Mouse (Mus musculus): ENCODE results near the gene Spen.

DNA sequence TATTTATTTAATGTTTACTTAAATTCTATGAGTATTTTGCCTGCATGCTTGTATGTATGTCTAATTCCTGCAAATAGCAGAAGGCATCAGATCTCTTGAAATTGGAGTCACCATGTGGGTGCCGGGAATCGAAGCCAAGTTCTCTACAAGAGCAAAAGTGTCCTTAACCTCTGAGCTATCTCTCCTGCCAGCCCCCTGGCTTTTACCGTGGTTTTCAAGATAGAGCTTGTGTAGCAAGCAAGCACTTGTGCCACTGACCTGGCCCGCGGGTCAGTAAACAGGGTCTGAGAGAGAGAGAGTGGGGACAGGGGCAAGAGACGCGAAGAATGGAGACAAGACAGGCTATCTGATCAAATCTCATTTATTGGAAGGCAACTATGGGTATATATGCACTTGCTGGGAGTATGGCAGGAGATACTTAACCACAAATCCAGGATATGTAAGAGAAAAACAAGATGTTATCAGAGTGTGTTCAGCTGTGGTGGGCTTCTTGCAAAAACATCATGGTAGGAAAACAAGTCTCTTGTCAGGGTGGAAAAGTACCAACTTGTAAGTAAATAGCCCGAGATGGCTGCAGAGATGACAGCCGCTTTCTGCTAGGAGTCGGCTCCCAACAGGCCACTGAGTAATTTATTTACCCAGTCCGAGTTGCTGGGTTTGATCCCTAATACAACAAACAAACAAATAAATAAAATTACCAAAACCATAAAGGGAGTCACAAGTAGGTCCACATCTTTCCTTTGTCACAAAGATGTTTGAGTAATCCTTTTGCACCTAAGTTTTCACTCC, 94.6 kb downstream of the Spen start:
- TF ChIP-seq CTCF (IDR thresholded peaks at IDR 0.05), result no peak
- no peak for TF ChIP-seq EP300 (IDR thresholded peaks at IDR 0.05)
